Mouse (Mus musculus): ENCODE measurements around the gene Gm11639. TPM values are rescaled to one million over a fixed set of nuclear protein-coding genes. Genes with fewer than 3 reads are reported as not detected.

Gm11639 gene
- total and polyA plus RNA-seq, 3 experiments: 0.02 to 0.05 TPM; not detected in 1

DNA sequence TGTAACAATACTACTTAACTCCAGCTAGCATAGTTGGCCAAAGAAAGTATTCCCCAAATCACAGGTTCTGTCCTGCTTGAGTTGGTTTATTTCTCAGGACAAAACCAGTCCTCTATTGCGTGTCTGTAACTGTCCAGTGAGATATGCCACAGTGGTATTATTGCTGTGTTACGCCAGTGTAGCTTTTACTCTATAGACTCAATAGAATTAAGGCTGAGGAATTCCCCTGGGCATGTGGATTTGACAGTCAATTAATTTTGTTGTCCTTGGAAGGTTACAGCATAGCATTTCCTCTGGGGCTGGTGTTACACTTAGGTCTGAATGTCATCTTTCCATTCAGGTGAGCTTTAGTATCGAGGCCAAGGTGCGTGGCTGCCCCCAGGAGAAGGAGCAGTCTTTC is 42.3 kb upstream of the Gm11639 start:
- H3K36me3 ChIP-seq (ENCODE audit: control insufficient read depth, insufficient read depth, low read length): no peaks in the 10 kb centered on the region
- H3K27ac ChIP-seq: no peak overlapping the region
- H3K79me2 ChIP-seq (replicated peaks; ENCODE audit: control insufficient read depth, insufficient read depth, low read length): no peaks in the 10 kb centered on the region
- WGBS: 85% methylated on average over 4 of the region's 4 CpGs
- H3K4me3 ChIP-seq: no peak overlapping the region
- no peaks in the 10 kb centered on the region for H3K27me3 ChIP-seq (ENCODE audit: control insufficient read depth, insufficient read depth, low read length)
- intact Hi-C loops (cut with DNase I): no loop called here
- no peak for DNase-seq
- H3K4me1 ChIP-seq (ENCODE audit: control insufficient read depth, insufficient read depth, low read length): no peaks in the 10 kb centered on the region
- TF ChIP-seq EP300 (IDR thresholded peaks at IDR 0.05; ENCODE audit: insufficient read depth, low read depth, low read length): no peak
- H3K9ac ChIP-seq (ENCODE audit: low read depth, low read length): no peak overlapping the region

DNA sequence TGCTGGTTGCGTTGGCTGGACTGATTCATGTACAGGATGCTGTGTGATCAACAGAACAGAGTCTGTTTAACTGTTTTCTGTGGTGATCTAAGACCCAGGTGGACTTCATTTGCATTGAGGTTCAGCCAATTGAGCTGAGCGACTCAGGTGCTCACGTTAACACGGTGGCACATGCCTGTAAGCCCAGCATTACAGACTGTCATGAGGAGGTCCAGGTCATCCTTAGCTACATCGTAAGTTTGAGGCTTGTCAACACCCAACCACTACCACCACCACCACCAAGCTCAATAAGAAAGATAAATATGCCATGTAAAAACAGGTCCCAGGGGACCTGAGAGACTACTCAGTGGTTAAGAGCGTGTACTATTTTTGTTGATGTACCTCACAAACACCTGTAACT is 40.1 kb upstream of the Gm11639 start:
- H3K4me1 ChIP-seq (ENCODE audit: control insufficient read depth, insufficient read depth, low read length): no peaks in the 10 kb centered on the region
- DNase-seq: no peak
- H3K4me3 ChIP-seq: no peak overlapping the region
- intact Hi-C loops (cut with DNase I): loop anchor here (5.0 kb wide), 1 partner anchor 53 kb away; no protein-coding TSS in a partner anchor
- H3K27ac ChIP-seq: no peak overlapping the region
- H3K36me3 ChIP-seq (ENCODE audit: control insufficient read depth, insufficient read depth, low read length): no peaks in the 10 kb centered on the region
- H3K27me3 ChIP-seq (ENCODE audit: control insufficient read depth, insufficient read depth, low read length): no peaks in the 10 kb centered on the region
- 95% methylated on average over 6 of the region's 6 CpGs for WGBS
- no peak overlapping the region for H3K9ac ChIP-seq (ENCODE audit: low read depth, low read length)
- TF ChIP-seq POLR2A (IDR thresholded peaks at IDR 0.05; ENCODE audit: insufficient read depth, low read depth, low read length) (no peak), EP300 (IDR thresholded peaks at IDR 0.05; ENCODE audit: insufficient read depth, low read depth, low read length) (no peak), CTCF (IDR thresholded peaks at IDR 0.05) (no peak)
- H3K79me2 ChIP-seq (replicated peaks; ENCODE audit: control insufficient read depth, insufficient read depth, low read length): no peaks in the 10 kb centered on the region

DNA sequence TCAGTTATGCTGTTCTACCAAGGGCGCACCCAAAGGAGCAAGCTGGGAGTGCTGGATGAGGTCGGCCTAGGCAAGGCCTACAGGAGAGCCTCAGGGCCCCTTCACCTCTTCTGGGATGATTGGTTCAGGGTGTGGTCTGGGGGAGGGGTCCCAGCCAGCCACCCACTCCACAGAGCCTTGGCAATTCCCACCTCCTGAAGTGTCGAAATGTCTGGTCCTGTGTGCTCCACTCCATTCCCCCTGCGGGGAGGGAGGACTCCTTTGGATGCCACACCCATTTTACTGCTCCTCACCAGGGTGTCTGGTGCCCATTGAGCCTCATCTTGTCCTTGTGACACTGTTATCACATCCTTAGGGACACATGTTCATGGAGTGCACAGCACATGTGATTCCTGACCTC is 39.3 kb upstream of the Gm11639 start:
- Histone ChIP-seq H3K79me2 (replicated peaks; ENCODE audit: control insufficient read depth, insufficient read depth, low read length) (no peaks in the 10 kb centered on the region), H3K36me3 (ENCODE audit: control insufficient read depth, insufficient read depth, low read length) (no peaks in the 10 kb centered on the region), H3K4me3 (no peak overlapping the region), H3K27ac (no peak overlapping the region), H3K27me3 (ENCODE audit: control insufficient read depth, insufficient read depth, low read length) (no peaks in the 10 kb centered on the region), H3K4me1 (ENCODE audit: control insufficient read depth, insufficient read depth, low read length) (no peaks in the 10 kb centered on the region), H3K9ac (ENCODE audit: low read depth, low read length) (no peak overlapping the region)
- DNase-seq: no peak
- 82% methylated on average over 4 of the region's 4 CpGs for WGBS
- TF ChIP-seq EP300 (IDR thresholded peaks at IDR 0.05; ENCODE audit: insufficient read depth, low read depth, low read length) (no peak), POLR2A (IDR thresholded peaks at IDR 0.05; ENCODE audit: insufficient read depth, low read depth, low read length) (no peak), CTCF (IDR thresholded peaks at IDR 0.05) (no peak)
- intact Hi-C loops (cut with DNase I): loop anchor here (5.0 kb wide), 1 partner anchor 54 kb away; no protein-coding TSS in a partner anchor

DNA sequence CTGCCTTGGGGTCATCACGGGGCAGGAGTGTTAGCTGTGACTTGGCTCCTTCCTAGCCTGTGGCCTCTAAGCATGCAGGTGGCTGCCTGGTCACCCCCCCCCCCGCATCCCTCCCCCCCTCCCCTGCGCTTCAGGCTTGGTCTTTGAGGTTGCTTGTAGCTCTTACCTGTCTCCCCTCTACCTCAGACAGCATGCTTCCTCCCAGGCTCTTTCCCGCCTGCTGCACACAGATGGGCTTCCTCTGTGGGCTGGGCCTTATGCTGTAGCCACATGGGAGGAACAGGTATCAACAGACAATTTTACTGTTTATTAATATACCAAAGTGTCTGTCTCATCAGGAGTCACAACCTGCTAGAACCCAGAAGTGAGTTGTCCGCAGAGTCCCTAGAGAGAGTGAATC is 38.9 kb upstream of the Gm11639 start:
- DNase-seq: no peak
- Histone ChIP-seq H3K27ac (no peak overlapping the region), H3K79me2 (replicated peaks; ENCODE audit: control insufficient read depth, insufficient read depth, low read length) (no peaks in the 10 kb centered on the region)

DNA sequence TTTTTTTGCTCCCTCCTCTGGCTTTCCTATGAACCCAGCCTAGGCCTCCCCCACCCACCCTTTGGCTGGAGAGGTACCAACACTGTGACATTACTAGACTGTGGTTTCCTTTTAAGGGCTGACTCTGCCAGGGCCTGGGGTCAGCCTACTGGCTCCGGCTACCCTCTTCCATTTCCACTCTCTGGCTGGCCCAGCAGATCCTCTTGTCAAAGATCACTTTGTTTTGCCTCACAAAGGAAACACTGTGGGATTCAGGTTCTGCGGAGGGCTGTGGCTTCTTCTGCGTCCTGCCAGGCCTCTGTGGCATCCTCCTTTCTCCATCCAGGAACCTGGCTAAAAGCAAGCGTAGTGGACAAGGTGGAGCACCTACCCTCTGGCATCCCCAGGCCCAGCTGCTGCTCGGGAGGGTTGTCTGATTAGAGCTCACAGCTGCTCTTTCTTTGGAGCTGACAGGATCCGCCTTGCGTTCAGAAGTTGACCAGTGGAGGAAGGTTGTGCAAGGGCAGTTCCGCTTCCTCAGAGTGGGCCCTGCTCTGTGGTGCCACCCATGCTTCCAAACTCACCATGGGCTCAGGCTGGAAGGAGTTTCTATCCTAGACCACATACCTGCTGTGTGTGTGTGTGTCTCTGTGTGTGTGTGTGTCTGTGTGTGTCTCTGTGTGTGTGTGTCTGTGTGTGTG is 38.2 kb upstream of the Gm11639 start:
- TF ChIP-seq EP300 (IDR thresholded peaks at IDR 0.05; ENCODE audit: insufficient read depth, low read depth, low read length): no peak
- TF ChIP-seq CTCF (IDR thresholded peaks at IDR 0.05): no peak
- TF ChIP-seq POLR2A (IDR thresholded peaks at IDR 0.05; ENCODE audit: insufficient read depth, low read depth, low read length): no peak
- DNase-seq: no peak
- no peaks in the 10 kb centered on the region for H3K79me2 ChIP-seq (replicated peaks; ENCODE audit: control insufficient read depth, insufficient read depth, low read length)
- no peaks in the 10 kb centered on the region for H3K36me3 ChIP-seq (ENCODE audit: control insufficient read depth, insufficient read depth, low read length)
- intact Hi-C loops (cut with DNase I): loop anchor here (5.0 kb wide), 1 partner anchor 55 kb away; no protein-coding TSS in a partner anchor
- no peaks in the 10 kb centered on the region for H3K4me1 ChIP-seq (ENCODE audit: control insufficient read depth, insufficient read depth, low read length)
- H3K27me3 ChIP-seq (ENCODE audit: control insufficient read depth, insufficient read depth, low read length): no peaks in the 10 kb centered on the region
- no peak overlapping the region for H3K4me3 ChIP-seq
- 71% methylated on average over 8 of the region's 8 CpGs for WGBS
- no peak overlapping the region for H3K9ac ChIP-seq (ENCODE audit: low read depth, low read length)
- no peak overlapping the region for H3K27ac ChIP-seq

More for the DNA sequence above, 38.9 kb upstream of the Gm11639 start:
- H3K36me3 ChIP-seq (ENCODE audit: control insufficient read depth, insufficient read depth, low read length): no peaks in the 10 kb centered on the region
- H3K4me3 ChIP-seq: no peak overlapping the region
- intact Hi-C loops (cut with DNase I): loop anchor here (5.0 kb wide), 1 partner anchor 54 kb away; no protein-coding TSS in a partner anchor
- TF ChIP-seq POLR2A (IDR thresholded peaks at IDR 0.05; ENCODE audit: insufficient read depth, low read depth, low read length) (no peak), CTCF (IDR thresholded peaks at IDR 0.05) (no peak), EP300 (IDR thresholded peaks at IDR 0.05; ENCODE audit: insufficient read depth, low read depth, low read length) (no peak)
- no peaks in the 10 kb centered on the region for H3K27me3 ChIP-seq (ENCODE audit: control insufficient read depth, insufficient read depth, low read length)
- WGBS: 81% methylated on average over 5 of the region's 5 CpGs
- H3K4me1 ChIP-seq (ENCODE audit: control insufficient read depth, insufficient read depth, low read length): no peaks in the 10 kb centered on the region
- H3K9ac ChIP-seq (ENCODE audit: low read depth, low read length): no peak overlapping the region

DNA sequence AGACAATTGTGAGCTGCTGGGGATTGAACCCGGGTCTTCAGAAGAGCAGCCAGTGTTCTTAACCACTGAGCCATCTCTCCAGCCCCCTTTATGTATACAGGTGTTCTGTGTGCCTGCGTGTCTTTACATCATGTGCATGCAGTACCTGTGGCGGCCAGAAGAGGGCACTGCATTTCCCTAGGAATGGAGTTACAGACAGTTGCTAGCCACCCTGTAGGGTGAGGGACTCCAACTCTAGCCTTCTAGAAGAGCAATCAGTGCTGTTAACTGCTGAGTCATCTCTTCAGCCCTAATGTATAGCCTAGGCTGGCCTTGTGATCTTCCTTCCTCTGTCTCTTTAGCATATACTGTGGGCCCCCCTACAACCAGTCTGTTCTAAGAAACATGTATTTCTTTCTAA is 36.9 kb upstream of the Gm11639 start:
- Histone ChIP-seq H3K4me3 (no peak overlapping the region), H3K27ac (no peak overlapping the region), H3K79me2 (replicated peaks; ENCODE audit: control insufficient read depth, insufficient read depth, low read length) (no peaks in the 10 kb centered on the region), H3K9ac (ENCODE audit: low read depth, low read length) (no peak overlapping the region), H3K36me3 (ENCODE audit: control insufficient read depth, insufficient read depth, low read length) (no peaks in the 10 kb centered on the region), H3K27me3 (ENCODE audit: control insufficient read depth, insufficient read depth, low read length) (no peaks in the 10 kb centered on the region), H3K4me1 (ENCODE audit: control insufficient read depth, insufficient read depth, low read length) (no peaks in the 10 kb centered on the region)
- 67% methylated on average over 3 of the region's 3 CpGs for WGBS
- intact Hi-C loops (cut with DNase I): loop anchor here (5.0 kb wide), 1 partner anchor 56 kb away; no protein-coding TSS in a partner anchor
- TF ChIP-seq CTCF (IDR thresholded peaks at IDR 0.05): peak; percentile 67
- no peak for TF ChIP-seq POLR2A (IDR thresholded peaks at IDR 0.05; ENCODE audit: insufficient read depth, low read depth, low read length)
- DNase-seq: no peak
